Mouse (Mus musculus) neural tube, embryonic 11.5 days (tissue): ENCODE measurements around the gene Tuba3b. TPM values are rescaled to one million over a fixed set of nuclear protein-coding genes. Genes with fewer than 3 reads are reported as not detected.

Experiments used
- ATAC-seq: fragments of 200-750 bp; cut with Nextera tagmentation; 2 replicates; pipeline ENCODE4 v1.8.0; 2017; ENCODE audit warnings: moderate number of reproducible peaks, mild to moderate bottlenecking, moderate TSS enrichment, moderate library complexity; ENCODE audit not compliant: insufficient read depth, low FRiP score, low TSS enrichment
- DNase-seq: peaks from one replicate; pipeline ENCODE4 v3.0.0-alpha.2; 2015; ENCODE audit warnings: low spot score
- H3K27ac ChIP-seq: fragments of 300-500 bp; sonication (generic); 2 replicates; pipeline ENCODE4 v1.5.1; 2014; ENCODE audit warnings: low read depth, mild to moderate bottlenecking, low read length
- H3K27me3 ChIP-seq: fragments of 300-500 bp; sonication (generic); 2 replicates; pipeline ENCODE4 v1.6.1; 2014; ENCODE audit warnings: mild to moderate bottlenecking, low read length, mixed read lengths; ENCODE audit not compliant: control insufficient read depth, insufficient read depth
- H3K36me3 ChIP-seq: fragments of 300-500 bp; sonication (generic); 2 replicates; pipeline ENCODE4 v1.6.1; 2014; ENCODE audit warnings: mild to moderate bottlenecking, low read length, moderate library complexity, mixed read lengths; ENCODE audit not compliant: control insufficient read depth, insufficient read depth
- H3K4me1 ChIP-seq: fragments of 300-500 bp; sonication (generic); 2 replicates; pipeline ENCODE4 v1.6.1; 2014; ENCODE audit warnings: low read length, mixed read lengths; ENCODE audit not compliant: control insufficient read depth, insufficient read depth
- H3K4me2 ChIP-seq: fragments of 300-500 bp; sonication (generic); 2 replicates; pipeline ENCODE4 v1.6.1; 2014; ENCODE audit warnings: low read depth, mild to moderate bottlenecking, moderate library complexity
- H3K4me3 ChIP-seq: fragments of 300-500 bp; sonication (generic); 2 replicates; pipeline ENCODE4 v1.5.1; 2014; ENCODE audit warnings: low read depth, low read length
- H3K9ac ChIP-seq: fragments of 300-500 bp; sonication (generic); 2 replicates; pipeline ENCODE4 v1.6.1; 2014; ENCODE audit warnings: mild to moderate bottlenecking, low read length
- H3K9me3 ChIP-seq: fragments of 300-500 bp; sonication (generic); 2 replicates; pipeline ENCODE4 v1.6.1; 2016; ENCODE audit warnings: low read length; ENCODE audit not compliant: control insufficient read depth
- WGBS: fragments of 180-500 bp; shearing (Covaris S2); extraction: QIAGEN DNeasy Blood & Tissue Kit; methylation state at CpG from one replicate; pipeline ENCODE4 v1.1.7; 2014; 5-methylcytosine and 5-hydroxymethylcytosine counted together
- polyA plus RNA-seq: library from polyadenylated mRNA; unstranded; fragments of >200 nt; fragmentation: Nextera tagmentation; extraction: Ambion mirVana; gene quantifications from 2 replicates; pipeline ENCODE4 v1.2.1, GENCODE M21; 2014

Gene Tuba3b
- polyA plus RNA-seq, 1 experiment from 2014 or later, result not detected

DNA sequence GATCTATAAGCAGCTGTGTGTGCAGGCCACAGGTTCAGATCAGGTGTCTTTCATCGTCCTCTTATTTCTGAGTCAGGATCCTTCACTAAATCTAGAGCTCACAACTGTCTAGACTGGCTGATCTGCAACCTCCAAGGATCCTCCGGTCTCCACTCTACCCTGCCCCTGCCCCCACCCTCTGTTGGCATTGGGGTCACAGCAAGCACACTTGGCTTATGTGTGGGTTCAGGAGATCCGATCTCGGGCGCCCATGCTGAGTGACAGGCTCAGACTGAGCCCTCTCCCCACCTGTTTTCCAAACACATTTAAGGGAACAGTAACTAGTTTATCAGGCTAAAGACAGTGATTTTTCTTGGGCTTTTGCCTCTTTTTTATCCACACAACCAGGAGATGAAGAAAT is 38.1 kb downstream of the Tuba3b start:
- H3K27ac ChIP-seq, result no peak overlapping the region
- H3K4me1 ChIP-seq, result no peaks in the 10 kb centered on the region
- H3K4me3 ChIP-seq, result no peak overlapping the region
- DNase-seq (no peak), ATAC-seq (no peak)
- no peak overlapping the region for H3K4me2 ChIP-seq
- H3K36me3 ChIP-seq, result no peaks in the 10 kb centered on the region; the same call in 1 of the 2 replicates
- WGBS, result 90% methylated on average over 5 of the region's 5 CpGs
- H3K27me3 ChIP-seq, result no peaks in the 10 kb centered on the region
- H3K9me3 ChIP-seq, result no peaks in the 10 kb centered on the region
- no peak overlapping the region for H3K9ac ChIP-seq

DNA sequence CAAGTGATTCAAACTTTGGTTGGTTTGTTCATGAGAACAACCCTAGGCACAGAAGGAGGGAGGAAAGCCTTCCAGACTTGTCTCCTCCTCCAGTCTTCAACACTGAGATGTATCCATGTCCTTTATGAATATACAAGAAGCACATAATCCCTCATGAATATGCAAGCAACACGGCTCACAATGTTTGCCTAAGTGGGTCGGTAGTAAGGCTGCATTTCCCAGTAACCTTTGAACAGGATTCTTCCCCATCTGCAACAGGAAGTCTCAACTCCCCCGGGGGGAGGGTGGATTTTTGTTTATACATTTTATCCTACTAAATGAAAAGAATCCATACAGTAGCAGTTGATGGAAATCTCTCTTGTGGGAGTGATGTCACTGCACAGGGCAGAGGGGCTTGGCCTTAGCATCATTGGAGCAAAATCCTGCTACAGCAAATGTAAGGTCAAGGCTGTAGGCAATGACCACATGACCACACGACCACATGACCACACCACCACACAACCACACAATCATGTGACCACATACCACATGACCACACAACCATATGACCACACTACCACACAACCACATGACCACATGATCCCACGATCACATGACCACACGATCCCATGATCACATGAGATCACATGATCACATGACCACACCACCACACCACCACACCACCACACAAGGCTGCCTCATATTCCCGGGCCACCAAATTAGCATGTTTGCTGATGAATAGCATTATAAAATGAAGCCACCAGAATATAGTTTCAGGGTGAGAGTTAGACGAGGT is 38.7 kb downstream of the Tuba3b start:
- H3K4me2 ChIP-seq, result no peak overlapping the region
- DNase-seq, result no peak
- H3K27ac ChIP-seq, result no peak overlapping the region
- H3K27me3 ChIP-seq, result no peaks in the 10 kb centered on the region
- H3K9ac ChIP-seq, result no peak overlapping the region
- no peaks in the 10 kb centered on the region for H3K9me3 ChIP-seq
- 84% methylated on average over 8 of the region's 8 CpGs for WGBS
- no peak overlapping the region for H3K4me3 ChIP-seq
- no peaks in the 10 kb centered on the region for H3K4me1 ChIP-seq
- no peak for ATAC-seq
- no peaks in the 10 kb centered on the region; the same call in 1 of the 2 replicates for H3K36me3 ChIP-seq

DNA sequence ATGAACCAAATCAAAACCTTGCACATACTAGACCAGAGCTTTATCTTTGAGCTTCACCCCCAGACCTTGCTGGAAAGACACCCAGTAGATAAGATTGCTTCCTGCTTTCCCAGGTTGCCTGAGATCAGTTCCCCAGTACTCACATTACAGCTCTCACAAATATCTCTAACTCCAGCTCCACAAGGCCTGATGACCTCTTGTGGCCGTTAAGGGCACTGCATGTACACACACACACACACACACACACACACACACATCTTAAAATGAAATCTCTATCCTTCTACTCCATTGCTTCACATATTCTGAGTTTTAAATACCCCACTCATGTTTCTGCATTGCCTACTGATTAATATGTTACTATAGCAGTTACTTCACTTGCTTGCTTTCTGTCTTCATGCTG is 40.1 kb downstream of the Tuba3b start:
- Histone ChIP-seq H3K9ac (no peak overlapping the region), H3K4me3 (no peak overlapping the region), H3K27me3 (no peaks in the 10 kb centered on the region), H3K27ac (no peak overlapping the region), H3K4me2 (no peak overlapping the region), H3K4me1 (no peaks in the 10 kb centered on the region), H3K9me3 (no peaks in the 10 kb centered on the region), H3K36me3 (no peaks in the 10 kb centered on the region; the same call in 1 of the 2 replicates)
- WGBS, result 88% methylated on average over 1 of the region's 1 CpGs
- ATAC-seq (no peak), DNase-seq (no peak)

DNA sequence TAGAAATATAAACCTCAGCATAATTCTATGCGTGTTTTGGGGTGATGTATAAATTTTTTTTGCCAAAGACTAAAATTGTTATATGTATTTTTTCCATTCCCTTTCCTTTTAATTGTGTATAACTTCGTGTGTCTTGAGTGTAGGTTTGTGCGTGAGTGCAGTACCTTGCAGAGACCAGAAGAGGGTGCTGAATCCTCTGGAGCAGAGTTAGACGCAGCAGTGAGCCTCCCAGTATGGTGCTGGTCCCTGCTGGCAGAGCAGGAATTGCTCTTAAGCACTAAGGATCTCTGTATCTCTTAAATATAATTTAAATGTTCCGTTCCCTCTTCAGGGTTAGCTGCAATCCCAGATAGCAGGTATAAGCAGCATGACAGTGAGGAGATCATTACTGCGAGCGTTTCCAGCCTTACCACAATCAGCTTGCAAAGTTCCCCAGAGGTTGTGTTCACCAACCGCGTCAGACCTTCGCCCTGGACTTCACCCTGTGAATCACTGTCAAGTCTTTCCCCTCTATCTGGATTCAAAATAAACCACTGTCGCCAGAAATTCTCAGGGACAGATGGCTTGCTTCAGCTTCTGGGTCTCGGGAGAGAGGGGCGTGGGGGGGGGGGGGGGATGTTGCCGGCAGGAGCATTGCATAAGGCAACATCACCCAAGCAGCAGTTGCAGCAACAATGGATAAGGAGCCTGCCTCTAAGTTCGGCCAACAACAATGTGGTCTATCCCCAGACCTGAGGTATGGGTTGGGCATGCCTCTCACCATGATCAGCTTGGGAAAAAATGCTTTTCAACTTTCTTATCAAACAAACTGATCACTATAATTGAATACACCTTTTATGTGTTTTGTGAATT is 41.4 kb downstream of the Tuba3b start:
- ATAC-seq (no peak), DNase-seq (no peak)
- 80% methylated on average over 15 of the region's 15 CpGs for WGBS
- Histone ChIP-seq H3K4me2 (no peak overlapping the region), H3K9ac (no peak overlapping the region), H3K4me3 (no peak overlapping the region), H3K9me3 (no peaks in the 10 kb centered on the region), H3K27ac (no peak overlapping the region), H3K4me1 (no peaks in the 10 kb centered on the region), H3K27me3 (no peaks in the 10 kb centered on the region), H3K36me3 (no peaks in the 10 kb centered on the region; the same call in 1 of the 2 replicates)

DNA sequence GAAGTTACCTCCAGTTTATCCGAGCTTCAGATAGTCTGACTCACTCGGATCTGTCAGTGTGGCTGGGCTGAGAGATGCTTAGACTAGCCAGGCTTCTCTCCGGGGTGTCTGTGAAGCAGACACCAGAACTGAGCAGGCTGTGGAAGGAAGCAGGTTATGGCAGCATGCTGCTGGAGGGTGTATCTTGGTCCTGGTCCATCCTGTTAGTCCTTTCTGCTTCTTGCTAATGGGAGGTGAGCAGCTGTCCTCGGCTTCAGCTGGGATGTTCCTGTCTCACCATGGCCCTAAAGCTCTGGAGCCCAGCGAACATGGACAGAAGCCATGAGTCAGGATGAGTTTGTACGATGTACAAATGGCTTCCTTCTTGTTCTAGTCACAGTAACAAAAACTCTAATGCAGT is 43.6 kb downstream of the Tuba3b start:
- Histone ChIP-seq H3K4me1 (no peaks in the 10 kb centered on the region), H3K27me3 (no peaks in the 10 kb centered on the region), H3K36me3 (no peaks in the 10 kb centered on the region; the same call in 1 of the 2 replicates), H3K27ac (no peak overlapping the region), H3K4me2 (no peak overlapping the region), H3K4me3 (no peak overlapping the region), H3K9ac (no peak overlapping the region), H3K9me3 (no peaks in the 10 kb centered on the region)
- ATAC-seq (no peak), DNase-seq (no peak)
- WGBS, result 87% methylated on average over 6 of the region's 6 CpGs

DNA sequence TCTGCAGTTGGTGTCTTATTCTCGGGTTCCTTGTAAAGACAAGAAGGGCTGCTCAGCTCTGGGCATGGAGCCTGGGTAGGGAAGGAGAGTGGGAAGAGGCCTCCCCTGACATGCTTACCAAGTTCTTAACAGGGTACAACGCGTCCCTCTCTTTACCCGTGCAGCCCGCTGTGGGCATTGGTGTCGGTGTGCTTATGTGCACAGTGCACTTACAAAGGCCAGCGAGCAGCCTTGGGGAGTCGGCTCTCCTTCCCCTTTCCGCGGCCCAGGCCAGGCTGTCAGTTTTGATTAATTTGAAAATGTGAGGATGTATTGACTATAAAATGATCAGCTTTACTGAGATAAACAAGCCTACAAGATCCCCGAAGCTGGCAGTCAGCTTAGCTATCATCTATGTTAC is 45.4 kb downstream of the Tuba3b start:
- Histone ChIP-seq H3K9ac (no peak overlapping the region), H3K4me3 (no peak overlapping the region), H3K27ac (no peak overlapping the region), H3K4me2 (no peak overlapping the region), H3K9me3 (no peaks in the 10 kb centered on the region), H3K4me1 (no peaks in the 10 kb centered on the region), H3K36me3 (no peaks in the 10 kb centered on the region), H3K27me3 (no peaks in the 10 kb centered on the region)
- WGBS, result 78% methylated on average over 11 of the region's 11 CpGs
- DNase-seq (no peak), ATAC-seq (no peak)

DNA sequence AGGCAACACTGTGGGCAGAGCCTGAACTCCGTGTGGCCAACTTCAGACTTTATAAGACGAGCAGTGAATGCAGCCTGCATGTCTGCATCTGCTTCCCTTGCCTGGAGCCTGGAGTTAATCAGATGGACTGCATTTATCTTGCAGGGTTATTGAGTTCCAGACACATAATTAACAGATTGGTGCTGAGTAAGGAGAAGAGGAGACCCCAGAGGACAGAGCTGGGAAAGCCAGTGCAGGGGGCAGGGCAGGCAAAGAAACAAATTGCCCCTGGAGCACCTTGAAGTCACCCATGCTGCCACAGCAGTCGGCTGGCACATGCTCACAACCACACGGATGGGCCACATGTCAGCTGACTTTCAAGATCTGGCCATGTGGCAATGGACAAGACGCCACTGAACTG is 48.7 kb downstream of the Tuba3b start:
- H3K4me2 ChIP-seq, result no peak overlapping the region
- no peaks in the 10 kb centered on the region for H3K4me1 ChIP-seq
- no peak overlapping the region for H3K9ac ChIP-seq
- no peak overlapping the region for H3K4me3 ChIP-seq
- 70% methylated on average over 5 of the region's 5 CpGs for WGBS
- H3K27ac ChIP-seq, result no peak overlapping the region
- H3K27me3 ChIP-seq, result no peaks in the 10 kb centered on the region
- no peak for ATAC-seq
- H3K9me3 ChIP-seq, result no peaks in the 10 kb centered on the region
- no peak for DNase-seq
- no peaks in the 10 kb centered on the region for H3K36me3 ChIP-seq

DNA sequence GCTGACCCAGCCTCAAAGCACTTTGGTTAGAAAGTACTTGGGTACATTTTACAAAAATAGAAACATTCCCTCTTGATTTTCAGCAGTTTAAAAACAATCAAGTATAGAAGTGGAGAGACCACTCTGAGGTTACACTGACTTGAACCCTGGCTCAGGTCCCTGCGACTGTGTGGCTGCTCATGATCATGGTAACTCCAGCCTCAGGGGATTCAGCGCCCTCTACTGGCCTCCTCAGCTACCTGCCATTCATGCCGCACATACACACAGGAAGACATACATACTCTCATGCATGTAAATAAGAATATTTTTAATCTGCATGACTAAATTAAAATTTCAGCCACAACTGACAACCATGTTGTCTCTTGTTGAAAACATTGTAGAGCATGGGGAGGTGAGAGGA is 50.2 kb downstream of the Tuba3b start:
- 87% methylated on average over 3 of the region's 3 CpGs for WGBS

More for the DNA sequence above, 50.2 kb downstream of the Tuba3b start:
- DNase-seq, result no peak
- Histone ChIP-seq H3K36me3 (no peaks in the 10 kb centered on the region), H3K4me1 (no peaks in the 10 kb centered on the region), H3K27ac (no peak overlapping the region), H3K4me2 (no peak overlapping the region), H3K27me3 (no peaks in the 10 kb centered on the region), H3K4me3 (no peak overlapping the region), H3K9ac (no peak overlapping the region), H3K9me3 (no peaks in the 10 kb centered on the region)
- ATAC-seq, result no peak
